Mouse (Mus musculus) T-helper 2 cell (primary cell): ENCODE measurements around the gene Gm4952.

Source experiments
- in situ Hi-C: fragments of 300-600 bp; cut with MboI, MseI; formaldehyde crosslinking; loops from one replicate; pipeline ENCODE4 v1.15.1; 2025; ENCODE audit warnings: high pct_unique_total_duplicates

The Gm4952 gene

GRCm38 (mm10) chr19:12599674-12600073, at the start of gene Gm4952:
Gm4952 (plus strand) TSS chr19:12599974.
- in situ Hi-C loops, result no loop called here

GRCm38 (mm10) chr19:12550005-12550942, 49.5 kb upstream of the Gm4952 start:
- in situ Hi-C loops, result no loop called here

- in situ Hi-C loops, result no loop called here
Measured at GRCm38 (mm10) chr19:12556293-12556692, 43.5 kb upstream of the Gm4952 start.

GRCm38 (mm10) chr19:12558219-12558618, 41.6 kb upstream of the Gm4952 start:
- in situ Hi-C loops, result no loop called here

GRCm38 (mm10) chr19:12564197-12564596, 35.6 kb upstream of the Gm4952 start:
- in situ Hi-C loops, result no loop called here

GRCm38 (mm10) chr19:12567011-12567410, 32.8 kb upstream of the Gm4952 start:
- in situ Hi-C loops, result loop anchor here (5.0 kb wide), 1 partner anchor 60 kb away; no protein-coding TSS in a partner anchor

DNA sequence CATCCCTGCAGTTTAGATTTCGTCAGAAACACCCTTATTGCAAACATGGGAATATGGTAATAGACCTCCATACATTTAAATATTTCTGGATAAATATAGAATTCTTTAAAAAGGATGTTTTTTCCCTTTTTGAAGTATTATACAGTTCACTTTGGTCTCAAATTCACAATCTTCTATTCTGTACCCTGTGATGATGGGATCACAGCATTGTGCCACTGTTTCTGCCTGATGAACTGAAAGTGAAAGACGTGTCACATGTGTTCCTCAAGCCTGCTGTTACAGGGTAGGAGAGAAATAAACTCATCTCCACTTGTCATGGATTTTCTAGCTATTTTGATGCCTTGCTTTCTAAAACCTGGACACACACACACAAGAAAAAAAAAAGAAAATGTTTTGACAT, 28.9 kb upstream of the Gm4952 start:
- in situ Hi-C loops, result loop anchor here (10.0 kb wide), 2 partner anchors 224 to 264 kb away; partner anchors contain the start of genes Lpxn and Zfp91

GRCm38 (mm10) chr19:12571687-12572086, 28.1 kb upstream of the Gm4952 start:
- in situ Hi-C loops, result loop anchor here (10.0 kb wide), 2 partner anchors 223 to 263 kb away; partner anchors contain the start of genes Lpxn and Zfp91

GRCm38 (mm10) chr19:12572614-12573265, 27.0 kb upstream of the Gm4952 start:
- in situ Hi-C loops, result loop anchor here (10.0 kb wide), 2 partner anchors 222 to 262 kb away; partner anchors contain the start of genes Lpxn and Zfp91

DNA sequence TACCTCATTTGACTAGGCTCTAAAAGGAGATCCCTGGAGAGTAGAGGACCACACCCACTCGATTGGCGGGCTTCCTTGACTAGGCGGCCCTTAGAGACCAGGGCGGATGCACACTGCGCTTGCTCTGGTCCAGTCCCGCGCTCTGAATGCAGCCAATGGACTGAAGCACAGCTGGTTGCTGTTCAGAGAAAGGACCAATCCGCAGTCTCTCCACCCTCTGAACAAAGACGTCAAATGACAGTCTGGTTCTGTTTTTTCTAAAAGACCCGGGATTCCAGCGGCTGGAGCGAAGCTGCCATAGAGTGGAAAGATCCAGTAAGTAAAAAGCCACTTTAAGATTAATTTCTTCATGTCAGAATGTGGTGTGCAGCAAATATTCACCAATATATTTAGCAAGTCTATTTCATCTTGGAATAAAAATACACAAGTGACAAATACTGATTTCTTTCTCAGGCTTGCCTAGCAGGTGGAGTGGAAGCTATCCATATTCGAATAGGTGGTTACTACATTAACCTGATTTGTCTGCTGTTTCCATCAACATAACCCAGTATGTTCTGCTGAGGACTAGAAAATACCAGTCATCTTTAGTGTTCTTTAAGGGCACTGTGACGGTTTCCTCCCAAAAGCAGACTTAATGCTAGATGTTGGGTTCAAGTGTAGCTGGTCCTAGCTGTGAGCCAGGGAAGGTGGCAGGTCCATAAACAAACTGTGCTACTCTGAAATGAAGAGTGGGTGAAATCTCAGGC, 26.3 kb upstream of the Gm4952 start:
- in situ Hi-C loops, result loop anchor here (10.0 kb wide), 2 partner anchors 221 to 261 kb away; partner anchors contain the start of genes Lpxn and Zfp91

GRCm38 (mm10) chr19:12574012-12574407, 25.8 kb upstream of the Gm4952 start:
- in situ Hi-C loops, result loop anchor here (10.0 kb wide), 2 partner anchors 221 to 261 kb away; partner anchors contain the start of genes Lpxn and Zfp91

GRCm38 (mm10) chr19:12575107-12575506, 24.7 kb upstream of the Gm4952 start:
- in situ Hi-C loops, result loop anchor here (10.0 kb wide), 2 partner anchors 220 to 260 kb away; partner anchors contain the start of genes Lpxn and Zfp91

GRCm38 (mm10) chr19:12575514-12575913, 24.3 kb upstream of the Gm4952 start:
- in situ Hi-C loops, result loop anchor here (10.0 kb wide), 2 partner anchors 219 to 259 kb away; partner anchors contain the start of genes Lpxn and Zfp91

GRCm38 (mm10) chr19:12576639-12577038, 23.1 kb upstream of the Gm4952 start:
- in situ Hi-C loops, result loop anchor here (10.0 kb wide), 2 partner anchors 218 to 258 kb away; partner anchors contain the start of genes Lpxn and Zfp91

- in situ Hi-C loops, result loop anchor here (5.0 kb wide), 1 partner anchor 68 kb away; no protein-coding TSS in a partner anchor
Measured at GRCm38 (mm10) chr19:12585310-12585709, 14.5 kb upstream of the Gm4952 start.

DNA sequence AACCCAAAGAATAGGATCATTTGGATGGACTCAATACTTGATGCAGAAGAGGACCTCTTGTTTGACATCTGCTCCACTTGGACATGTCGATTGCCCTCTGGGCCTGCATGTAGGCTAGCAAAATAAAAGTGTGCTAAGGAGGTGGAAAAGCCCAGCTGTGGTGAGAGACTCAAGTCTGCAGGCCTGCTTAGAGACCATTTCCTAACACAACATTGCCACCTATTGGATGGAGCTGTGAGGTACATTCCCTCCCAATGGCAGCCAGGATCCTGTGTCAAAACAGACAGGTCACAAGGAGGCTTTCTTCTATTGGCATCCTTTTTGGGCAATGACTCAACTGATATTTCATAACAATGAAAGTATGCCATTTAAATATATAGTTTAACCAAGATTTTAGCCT, 7.9 kb upstream of the Gm4952 start:
- in situ Hi-C loops, result no loop called here

- in situ Hi-C loops, result no loop called here
Measured at GRCm38 (mm10) chr19:12595135-12595529, 4.6 kb upstream of the Gm4952 start.

DNA sequence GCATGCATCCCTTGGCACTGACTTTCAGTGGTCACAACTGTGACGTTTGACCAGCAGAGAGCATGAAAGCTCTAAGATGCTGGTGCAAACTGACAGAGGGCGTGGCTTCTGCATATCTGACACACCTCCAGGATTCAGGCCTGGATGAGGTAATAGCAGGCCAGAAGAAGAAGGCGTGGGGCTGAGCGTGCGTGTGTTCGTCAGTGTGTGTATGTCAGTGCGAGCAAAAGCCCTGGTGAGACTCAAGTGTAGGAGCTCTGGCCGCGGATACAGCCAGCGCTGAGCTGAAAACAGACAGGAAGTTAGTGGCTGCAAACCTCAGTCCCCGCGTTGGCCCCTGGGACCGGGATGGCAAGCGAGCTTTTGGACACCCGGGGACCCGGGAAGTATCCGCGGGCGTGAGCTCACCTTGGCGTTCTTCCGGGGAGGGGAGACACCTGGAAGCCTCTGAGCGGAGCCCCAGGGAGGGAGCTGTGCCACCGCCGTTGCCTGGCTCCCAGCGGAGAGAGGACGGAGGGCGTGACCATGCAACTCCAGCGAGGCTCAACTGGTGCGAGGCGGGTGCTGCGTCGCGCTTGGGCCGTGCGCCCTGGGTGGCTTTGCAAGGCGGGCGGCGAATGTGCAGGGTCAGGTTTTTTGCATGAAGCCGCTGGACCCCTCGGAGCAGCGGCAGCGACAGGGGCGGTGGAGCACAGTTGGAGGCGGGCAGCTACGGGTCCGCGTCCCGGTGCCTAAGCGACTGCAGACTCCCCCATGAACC, 4.1 kb upstream of the Gm4952 start:
- in situ Hi-C loops, result no loop called here

GRCm38 (mm10) chr19:12596290-12597072, 3.3 kb upstream of the Gm4952 start:
- in situ Hi-C loops, result no loop called here

GRCm38 (mm10) chr19:12597073-12597405, 2.7 kb upstream of the Gm4952 start:
- in situ Hi-C loops, result no loop called here
